Mouse (Mus musculus): ENCODE measurements around the gene Sfr1. TPM values are rescaled to one million over a fixed set of nuclear protein-coding genes. Genes with fewer than 3 reads are reported as not detected.

The Sfr1 gene
- polyA plus RNA-seq, 1 experiment, result 15.7 TPM

DNA sequence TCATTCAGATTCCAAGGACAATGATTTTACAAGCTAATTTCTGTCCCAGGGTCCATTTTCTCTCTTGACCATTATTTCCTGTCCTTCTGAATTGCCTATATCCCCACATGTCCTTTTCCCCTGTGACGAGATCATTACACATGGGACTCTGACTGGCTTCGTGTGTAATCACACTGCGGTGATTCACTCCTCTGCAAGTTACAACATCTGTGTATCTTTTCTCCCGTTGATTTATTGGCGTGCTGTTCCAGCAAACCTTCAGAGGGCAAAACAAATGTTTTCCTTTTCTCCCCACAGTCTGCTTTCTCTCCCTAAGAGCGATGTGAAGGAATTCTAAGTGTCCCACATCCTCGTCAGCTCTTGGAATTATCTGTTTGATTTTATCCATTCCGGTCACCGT, 31.7 kb upstream of the Sfr1 start:
- TF ChIP-seq POLR2A (IDR thresholded peaks at IDR 0.05; ENCODE audit: low read depth, low read length), result no peak
- no peak for TF ChIP-seq CTCF (IDR thresholded peaks at IDR 0.05; ENCODE audit: extremely low read depth, insufficient read length, insufficient replicate concordance, low read depth, low read length)
- Histone ChIP-seq H3K27me3 (ENCODE audit: control insufficient read depth, insufficient read depth, low read length) (no peaks in the 10 kb centered on the region), H3K4me3 (ENCODE audit: low read depth, low read length) (no peak overlapping the region), H3K27ac (ENCODE audit: insufficient read depth, low read depth, low read length) (no peak overlapping the region), H3K36me3 (ENCODE audit: control insufficient read depth, insufficient read depth, low read length) (no peaks in the 10 kb centered on the region), H3K4me1 (ENCODE audit: control insufficient read depth, insufficient read depth, insufficient read length, low read length) (no peaks in the 10 kb centered on the region)
- WGBS, result 49% methylated on average over 9 of the region's 9 CpGs

DNA sequence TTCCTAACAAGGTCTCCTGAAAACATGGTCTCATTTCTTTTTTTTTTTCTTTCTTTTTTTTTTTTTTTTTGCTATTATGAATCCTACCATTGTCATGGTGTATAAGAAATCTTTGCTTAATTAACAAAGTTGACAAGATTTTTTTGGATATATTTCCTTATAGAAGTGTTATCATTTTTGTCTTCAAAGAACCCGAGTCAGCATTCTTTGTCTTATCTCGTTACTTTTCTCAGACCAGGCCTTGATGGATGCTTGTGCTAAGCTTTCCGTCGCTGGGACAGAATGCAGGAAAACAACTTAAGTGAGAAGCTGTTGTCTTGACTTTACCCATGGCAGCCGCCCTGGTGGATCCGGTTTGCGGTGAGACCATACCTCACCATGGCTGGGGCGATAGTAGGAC, 31.0 kb upstream of the Sfr1 start:
- Histone ChIP-seq H3K4me1 (ENCODE audit: control insufficient read depth, insufficient read depth, insufficient read length, low read length) (peaks cover 1% of the 10 kb centered on the region; the same call in 1 of the 2 replicates), H3K36me3 (ENCODE audit: control insufficient read depth, insufficient read depth, low read length) (no peaks in the 10 kb centered on the region), H3K27me3 (ENCODE audit: control insufficient read depth, insufficient read depth, low read length) (no peaks in the 10 kb centered on the region), H3K27ac (ENCODE audit: insufficient read depth, low read depth, low read length) (no peak overlapping the region), H3K4me3 (ENCODE audit: low read depth, low read length) (no peak overlapping the region)
- TF ChIP-seq CTCF (IDR thresholded peaks at IDR 0.05; ENCODE audit: extremely low read depth, insufficient read length, insufficient replicate concordance, low read depth, low read length) (no peak), POLR2A (IDR thresholded peaks at IDR 0.05; ENCODE audit: low read depth, low read length) (no peak)
- WGBS, result 85% methylated on average over 8 of the region's 8 CpGs

DNA sequence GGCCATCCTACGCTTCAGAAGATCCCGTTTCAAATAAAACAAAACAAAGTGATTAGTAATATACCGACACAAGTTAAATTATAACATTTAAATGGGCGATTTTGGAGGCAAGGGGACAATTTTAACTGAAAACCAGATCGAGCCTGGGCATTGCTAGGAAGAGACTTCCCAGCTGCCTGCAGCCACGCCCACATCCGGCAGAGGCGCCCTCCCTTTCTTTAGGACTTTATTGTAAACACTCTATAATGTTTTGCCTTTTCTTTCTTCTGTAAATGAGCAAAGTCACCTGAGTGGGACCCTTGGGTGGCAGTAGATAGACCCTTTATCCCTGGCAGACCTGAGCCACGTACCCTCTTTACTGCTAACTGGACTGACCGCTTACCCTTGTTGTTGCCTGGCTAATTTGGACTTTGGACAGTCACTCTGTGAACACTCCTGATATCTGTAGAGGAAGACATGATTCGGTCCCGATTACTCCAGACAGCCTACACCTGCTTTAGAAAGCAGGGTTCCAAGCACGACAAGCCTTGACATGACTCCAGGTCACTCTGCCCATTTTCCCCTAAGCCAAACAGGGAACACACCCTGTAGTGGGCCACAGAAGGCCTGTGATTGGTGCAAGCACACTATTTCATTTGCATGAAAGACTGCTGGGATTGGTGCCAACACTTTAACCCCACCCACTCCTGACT, 26.3 kb upstream of the Sfr1 start:
- Histone ChIP-seq H3K27me3 (ENCODE audit: control insufficient read depth, insufficient read depth, low read length) (no peaks in the 10 kb centered on the region), H3K4me1 (ENCODE audit: control insufficient read depth, insufficient read depth, insufficient read length, low read length) (peaks cover 2% of the 10 kb centered on the region; the same call in 1 of the 2 replicates), H3K4me3 (ENCODE audit: low read depth, low read length) (peak overlapping the region; percentile 18), H3K36me3 (ENCODE audit: control insufficient read depth, insufficient read depth, low read length) (no peaks in the 10 kb centered on the region), H3K27ac (ENCODE audit: insufficient read depth, low read depth, low read length) (peak overlapping the region; percentile 14)
- WGBS, result 28% methylated on average over 13 of the region's 13 CpGs
- no peak for TF ChIP-seq POLR2A (IDR thresholded peaks at IDR 0.05; ENCODE audit: low read depth, low read length)
- peak; percentile 64; the same call in 1 of the 2 replicates for TF ChIP-seq CTCF (IDR thresholded peaks at IDR 0.05; ENCODE audit: extremely low read depth, insufficient read length, insufficient replicate concordance, low read depth, low read length)

DNA sequence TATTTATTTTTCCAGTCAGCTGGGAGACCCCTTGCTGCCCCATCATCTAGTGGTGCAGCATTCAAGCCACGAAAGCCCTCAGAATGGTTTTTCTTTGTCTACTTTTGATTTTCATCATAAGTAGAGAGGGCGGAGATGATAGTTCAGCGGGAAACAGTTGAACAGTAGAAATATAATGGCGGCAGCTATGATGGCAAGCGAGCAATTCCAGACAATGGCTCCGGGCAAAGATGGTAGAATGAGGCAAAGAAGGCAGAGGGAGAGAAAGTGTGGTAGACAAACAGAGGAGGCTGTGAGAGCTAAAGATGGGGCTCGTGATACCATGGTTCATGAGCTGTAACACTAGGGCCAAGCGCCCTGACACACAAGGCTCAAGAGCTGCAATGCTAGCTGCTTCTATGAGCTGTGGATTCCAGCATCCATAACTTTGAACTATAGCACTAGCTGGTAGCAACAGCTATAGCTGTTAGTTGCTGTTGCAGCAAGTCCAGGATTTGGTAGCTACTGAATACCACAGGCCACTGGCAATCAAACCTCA, 25.6 kb upstream of the Sfr1 start:
- Histone ChIP-seq H3K4me1 (ENCODE audit: control insufficient read depth, insufficient read depth, insufficient read length, low read length) (peaks cover 2% of the 10 kb centered on the region; the same call in 1 of the 2 replicates), H3K27ac (ENCODE audit: insufficient read depth, low read depth, low read length) (no peak overlapping the region), H3K36me3 (ENCODE audit: control insufficient read depth, insufficient read depth, low read length) (no peaks in the 10 kb centered on the region), H3K4me3 (ENCODE audit: low read depth, low read length) (no peak overlapping the region), H3K27me3 (ENCODE audit: control insufficient read depth, insufficient read depth, low read length) (no peaks in the 10 kb centered on the region)
- WGBS, result 90% methylated on average over 8 of the region's 8 CpGs
- TF ChIP-seq CTCF (IDR thresholded peaks at IDR 0.05; ENCODE audit: extremely low read depth, insufficient read length, insufficient replicate concordance, low read depth, low read length) (no peak), POLR2A (IDR thresholded peaks at IDR 0.05; ENCODE audit: low read depth, low read length) (no peak)

DNA sequence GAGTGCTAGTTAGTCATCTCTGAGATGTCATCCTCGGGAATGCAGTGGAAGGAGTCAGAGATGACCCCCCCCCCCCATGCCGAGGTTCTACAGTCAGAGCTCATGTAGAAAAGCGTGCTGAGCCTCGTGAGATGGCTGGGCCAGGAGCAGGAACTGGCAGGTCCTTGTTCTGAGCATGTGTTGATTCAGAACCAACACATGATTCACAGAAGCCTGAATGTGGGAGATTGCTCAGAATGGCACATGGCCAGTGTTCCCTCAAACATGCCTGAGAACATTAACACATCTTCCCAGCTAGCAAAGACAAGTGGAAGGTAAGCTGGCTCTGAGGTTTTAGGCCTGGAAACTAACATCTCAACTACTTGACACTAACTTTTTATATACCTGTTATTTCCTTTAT, 21.1 kb upstream of the Sfr1 start:
- peaks cover 2% of the 10 kb centered on the region; the same call in 1 of the 2 replicates for H3K4me1 ChIP-seq (ENCODE audit: control insufficient read depth, insufficient read depth, insufficient read length, low read length)
- H3K27me3 ChIP-seq (ENCODE audit: control insufficient read depth, insufficient read depth, low read length), result no peaks in the 10 kb centered on the region; the same call in 1 of the 2 replicates
- H3K36me3 ChIP-seq (ENCODE audit: control insufficient read depth, insufficient read depth, low read length), result no peaks in the 10 kb centered on the region
- no peak overlapping the region for H3K4me3 ChIP-seq (ENCODE audit: low read depth, low read length)
- no peak overlapping the region for H3K27ac ChIP-seq (ENCODE audit: insufficient read depth, low read depth, low read length)
- no peak for TF ChIP-seq CTCF (IDR thresholded peaks at IDR 0.05; ENCODE audit: extremely low read depth, insufficient read length, insufficient replicate concordance, low read depth, low read length)
- TF ChIP-seq POLR2A (IDR thresholded peaks at IDR 0.05; ENCODE audit: low read depth, low read length), result no peak
- WGBS, result 73% methylated on average over 4 of the region's 4 CpGs

DNA sequence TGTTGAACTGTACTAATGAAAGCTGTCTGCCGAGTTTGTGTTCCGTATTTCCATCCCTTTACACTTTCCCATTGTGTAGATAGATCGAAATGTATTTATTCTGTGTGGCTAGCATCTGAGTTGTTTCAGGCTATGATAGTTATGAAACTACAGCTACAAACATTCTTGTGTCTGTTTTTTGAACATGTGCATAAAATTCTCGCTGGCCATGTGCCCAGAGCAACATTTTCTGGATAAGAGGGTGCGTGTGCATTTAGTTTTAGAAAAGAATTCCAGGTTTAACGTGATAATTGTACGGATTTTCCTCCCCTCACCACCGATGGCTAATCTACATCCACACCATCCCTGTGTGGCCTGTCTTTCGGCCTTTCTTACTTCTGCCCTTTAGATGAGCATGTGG, 18.0 kb upstream of the Sfr1 start:
- Histone ChIP-seq H3K27ac (ENCODE audit: insufficient read depth, low read depth, low read length) (no peak overlapping the region), H3K4me1 (ENCODE audit: control insufficient read depth, insufficient read depth, insufficient read length, low read length) (no peaks in the 10 kb centered on the region), H3K36me3 (ENCODE audit: control insufficient read depth, insufficient read depth, low read length) (no peaks in the 10 kb centered on the region), H3K27me3 (ENCODE audit: control insufficient read depth, insufficient read depth, low read length) (no peaks in the 10 kb centered on the region; the same call in 1 of the 2 replicates), H3K4me3 (ENCODE audit: low read depth, low read length) (no peak overlapping the region)
- 81% methylated on average over 9 of the region's 9 CpGs for WGBS
- no peak for TF ChIP-seq CTCF (IDR thresholded peaks at IDR 0.05; ENCODE audit: extremely low read depth, insufficient read length, insufficient replicate concordance, low read depth, low read length)
- no peak for TF ChIP-seq POLR2A (IDR thresholded peaks at IDR 0.05; ENCODE audit: low read depth, low read length)

DNA sequence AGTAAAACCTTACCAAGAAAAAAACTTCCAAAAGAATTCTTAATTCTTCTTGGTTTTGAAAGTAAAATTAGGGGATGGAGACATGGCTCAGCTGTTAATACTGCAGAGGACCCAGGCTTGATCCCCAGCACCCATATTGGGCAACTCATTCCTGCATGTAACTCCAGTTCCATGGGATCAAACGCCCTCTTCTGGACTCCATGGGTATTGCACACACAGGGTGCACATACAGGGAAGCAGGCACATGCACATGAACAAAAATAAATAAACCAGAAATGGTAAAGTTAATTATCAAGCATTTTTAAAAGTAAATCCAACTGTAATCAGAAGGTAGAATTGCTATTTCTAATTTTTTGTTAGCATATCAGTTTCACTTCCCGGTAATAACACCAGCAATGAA, 15.3 kb upstream of the Sfr1 start:
- 63% methylated on average over 2 of the region's 2 CpGs for WGBS
- no peaks in the 10 kb centered on the region; the same call in 1 of the 2 replicates for H3K27me3 ChIP-seq (ENCODE audit: control insufficient read depth, insufficient read depth, low read length)
- H3K4me1 ChIP-seq (ENCODE audit: control insufficient read depth, insufficient read depth, insufficient read length, low read length), result no peaks in the 10 kb centered on the region
- H3K27ac ChIP-seq (ENCODE audit: insufficient read depth, low read depth, low read length), result no peak overlapping the region
- H3K4me3 ChIP-seq (ENCODE audit: low read depth, low read length), result no peak overlapping the region
- TF ChIP-seq POLR2A (IDR thresholded peaks at IDR 0.05; ENCODE audit: low read depth, low read length) (no peak), CTCF (IDR thresholded peaks at IDR 0.05; ENCODE audit: extremely low read depth, insufficient read length, insufficient replicate concordance, low read depth, low read length) (peak; percentile 30; the same call in 1 of the 2 replicates)
- no peaks in the 10 kb centered on the region for H3K36me3 ChIP-seq (ENCODE audit: control insufficient read depth, insufficient read depth, low read length)

Data from small intestine, adult 2 months (tissue).